Mouse (Mus musculus): ENCODE measurements around the gene Cstf3. TPM values are rescaled to one million over a fixed set of nuclear protein-coding genes. Genes with fewer than 3 reads are reported as not detected.

Cstf3 gene
- polyA plus RNA-seq, 3 experiments from 2014 or later, result 64.5 to 85.7 (median 78.2) TPM

DNA sequence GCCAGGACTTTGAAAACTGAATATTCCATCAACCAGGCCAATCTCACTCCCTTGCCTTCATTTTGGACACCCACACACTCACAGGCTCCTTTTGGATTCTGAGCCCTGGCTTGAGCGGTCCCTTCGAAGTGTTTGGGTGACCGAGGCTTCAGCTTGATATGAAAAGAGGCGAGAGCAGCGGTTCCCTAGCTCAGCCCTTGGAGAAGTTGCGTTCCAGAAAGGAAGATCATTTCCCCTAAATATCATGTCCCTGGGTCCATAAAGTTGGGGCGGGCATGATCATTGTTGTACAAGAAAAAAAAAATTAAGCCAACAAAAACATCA, 122.1 kb downstream of the Cstf3 start:
- ATAC-seq, result no peak

- no peak for ATAC-seq
Observed at GRCm38 (mm10) chr2:104714254-104714691, 124.0 kb downstream of the Cstf3 start.

Other genes with a start within 250 kb of the Cstf3 start
- gene D430041D05Rik, start 179.5 kb upstream of the Cstf3 start, polyA plus RNA-seq (2017; shearing (Covaris generic)), result under 1 TPM in 1 of 3 experiments, not detected in 2; 0.17 TPM
- gene Hipk3, start 96.1 kb upstream of the Cstf3 start, polyA plus RNA-seq (2017; shearing (Covaris generic)), result 10 to 100 TPM; 11.2 to 16.3 (median 12.5) TPM
- gene Tcp11l1, start 121.6 kb downstream of the Cstf3 start, polyA plus RNA-seq (2017; shearing (Covaris generic)), result under 1 TPM in 2 of 3 experiments, not detected in 1; 0.13 to 0.82 TPM
- gene Pin1rt1, start 125.9 kb downstream of the Cstf3 start, polyA plus RNA-seq (2017; shearing (Covaris generic)), result not detected
- not detected for gene Depdc7, start 152.4 kb downstream of the Cstf3 start, polyA plus RNA-seq (2017; shearing (Covaris generic))
- gene Qser1, start 226.2 kb downstream of the Cstf3 start, polyA plus RNA-seq (2017; shearing (Covaris generic)), result 1 to 10 TPM in 2 of 3 experiments, not detected in 1; 1.5 to 1.8 TPM

Measured in inflammation-experienced regulatory T-cells, adult 6 months (primary cell).